Comparison of ENCODE assay signal across 7 mouse cellular contexts in genomic region chr10:5806416-5806815, GRCm38 (mm10). TPM values are rescaled to one million over a fixed set of nuclear protein-coding genes. Genes with fewer than 3 reads are reported as not detected.
DNase-seq lines count a peak whose midpoint lies in the region; ATAC-seq and TF ChIP-seq lines count a peak whose summit lies in the region.

No protein-coding gene starts in this region.

- H3K27me3 ChIP-seq in hindbrain, embryonic 14.5 days (ENCODE audit: control insufficient read depth, insufficient read depth, low read length): no peaks in the 10 kb centered on the region

- no peak for TF ChIP-seq CTCF in embryonic fibroblast, embryonic 13.5 days (IDR thresholded peaks at IDR 0.05; ENCODE audit: borderline replicate concordance, insufficient read depth, low read length)

- DNase-seq in thymus, postnatal 14 days: peak; percentile 25
- no peak for DNase-seq in thymus, postnatal 10 days (ENCODE audit: low spot score in 2 of 2)
- DNase-seq in hindbrain, embryonic 14.5 days (ENCODE audit: low spot score): no peak
- DNase-seq in embryo, embryonic 10 days (ENCODE audit: low spot score): no peak
- no peak for DNase-seq in layer of hippocampus, adult 8-10 months (ENCODE audit: low spot score in 2 of 2)

- H3K4me2 ChIP-seq in hindbrain, embryonic 14.5 days (replicated peaks): peak overlapping the region; percentile 83

- peaks cover 10% of the 10 kb centered on the region for H3K36me3 ChIP-seq in hindbrain, embryonic 14.5 days (replicated peaks; ENCODE audit: control insufficient read depth, insufficient read depth)
- H3K36me3 ChIP-seq in macrophage (ENCODE audit: inconsistent target): no peaks in the 10 kb centered on the region

- H3K27ac ChIP-seq in embryonic fibroblast, embryonic 13.5 days (ENCODE audit: insufficient read depth, low read length): peak overlapping the region; percentile 76
- H3K27ac ChIP-seq in hindbrain, embryonic 14.5 days: peak overlapping the region; percentile 84
- peak overlapping the region; percentile 88 for H3K27ac ChIP-seq in macrophage

- H3K4me3 ChIP-seq in embryonic fibroblast, embryonic 13.5 days (ENCODE audit: insufficient read depth, low read length): peak overlapping the region; percentile 20; the same call in 1 of the 2 replicates
- peak overlapping the region; percentile 69 for H3K4me3 ChIP-seq in hindbrain, embryonic 14.5 days (replicated peaks; ENCODE audit: low read length)
- peak overlapping the region; percentile 31 for H3K4me3 ChIP-seq in macrophage (ENCODE audit: inconsistent target)

- ATAC-seq in hindbrain, embryonic 14.5 days (ENCODE audit: low FRiP score): no peak

- H3K9me3 ChIP-seq in hindbrain, embryonic 14.5 days (ENCODE audit: control insufficient read depth, low read length): no peaks in the 10 kb centered on the region

- peak; percentile 47 for TF ChIP-seq POLR2A in embryonic fibroblast, embryonic 13.5 days (IDR thresholded peaks at IDR 0.05; ENCODE audit: low read depth, low read length)

- H3K79me2 ChIP-seq in macrophage (ENCODE audit: inconsistent target): peaks cover 38% of the 10 kb centered on the region

- 22% methylated on average over 8 of the region's 8 CpGs for WGBS in hindbrain, embryonic 14.5 days
- WGBS in macrophage (ENCODE audit: missing documents): 5% methylated on average over 8 of the region's 8 CpGs

- H3K4me1 ChIP-seq in embryonic fibroblast, embryonic 13.5 days (ENCODE audit: control insufficient read depth, insufficient read depth, low read length): no peaks in the 10 kb centered on the region; the same call in 1 of the 2 replicates
- peaks cover 18% of the 10 kb centered on the region for H3K4me1 ChIP-seq in hindbrain, embryonic 14.5 days (replicated peaks; ENCODE audit: control insufficient read depth, insufficient read depth, low read length)

- H3K9ac ChIP-seq in hindbrain, embryonic 14.5 days: peak overlapping the region; percentile 59

RNA-seq across cellular contexts. Expression of gene Fbxo5, which starts 1.0 kb away (rescaled TPM):
- polyA plus RNA-seq in embryonic fibroblast, embryonic 13.5 days (2011; ENCODE audit: insufficient read length, low read depth, missing spikeins): 24.3 and 39.5 TPM in 2 replicates
- polyA plus RNA-seq in hindbrain, embryonic 14.5 days (2014; fragmentation: Nextera tagmentation; extraction: Ambion mirVana): 9.8 and 13.7 TPM in 2 replicates
- total RNA-seq in macrophage (2018; cell fraction: chromatin; rRNA removed): 10 to 100 TPM in 3 of 26 experiments, 1 to 10 TPM in 21, under 1 TPM in 2; 0.70 to 12.5 (median 3.3) TPM
- total RNA-seq in macrophage (2018; cell fraction: cytosol; rRNA removed): 1 to 10 TPM in 22 of 26 experiments, under 1 TPM in 4; 0.52 to 4.7 (median 2.2) TPM
- total RNA-seq in macrophage (2018; cell fraction: nucleus; rRNA removed): 10 to 100 TPM in 1 of 26 experiments, 1 to 10 TPM in 20, under 1 TPM in 5; 0.78 to 21.6 (median 2.0) TPM
- polyA plus RNA-seq in macrophage (2018): 2.5 to 10.0 TPM (median 6.6 TPM) in 3 replicates
- total RNA-seq in layer of hippocampus, adult 8-10 months (2022): 1 to 10 TPM; 1.0 to 2.8 (median 1.8) TPM

RNA-seq across cellular contexts. Expression of gene Mtrf1l, which starts 17.3 kb away (rescaled TPM):
- 11.6 and 15.3 TPM in 2 replicates for polyA plus RNA-seq in embryonic fibroblast, embryonic 13.5 days (2011; ENCODE audit: insufficient read length, low read depth, missing spikeins)
- 11.6 and 12.2 TPM in 2 replicates for polyA plus RNA-seq in hindbrain, embryonic 14.5 days (2014; fragmentation: Nextera tagmentation; extraction: Ambion mirVana)
- 10 to 100 TPM in 25 of 26 experiments, 1 to 10 TPM in 1; 7.7 to 46.7 (median 22.5) TPM for total RNA-seq in macrophage (2018; cell fraction: chromatin; rRNA removed)
- total RNA-seq in macrophage (2018; cell fraction: cytosol; rRNA removed): 1 to 10 TPM; 2.9 to 8.0 (median 5.0) TPM
- 10 to 100 TPM in 20 of 26 experiments, 1 to 10 TPM in 6; 5.9 to 37.1 (median 13.9) TPM for total RNA-seq in macrophage (2018; cell fraction: nucleus; rRNA removed)
- polyA plus RNA-seq in macrophage (2018): 3.7 to 8.9 TPM (median 7.3 TPM) in 3 replicates
- 10 to 100 TPM in 3 of 4 experiments, 1 to 10 TPM in 1; 9.4 to 14.3 (median 11.1) TPM for total RNA-seq in layer of hippocampus, adult 8-10 months (2022)
